Mouse (Mus musculus): ENCODE measurements at regions not wholly inside any gene's neighbourhood (a gene's known extent, or its start where the extent isn't known, plus 50 kb on each side); places are given as distances from the start of the nearest gene placed in this dataset.
"Not testable (repeated sequence)": the region's sequence is repeated elsewhere in the genome, so short reads cannot be mapped to it uniquely, and the experiment has no call there.

- not testable (repeated sequence) for H3K4me3 ChIP-seq (ENCODE audit: control insufficient read depth in 1 of 2, insufficient read depth in 1 of 2, low read depth in 2 of 2, low read length in 2 of 2); H3K9ac ChIP-seq (ENCODE audit: control insufficient read depth, low read depth, low read length, poor library complexity, severe bottlenecking); H3K27me3 ChIP-seq (ENCODE audit: control insufficient read depth in 1 of 2, insufficient read depth in 2 of 2, low read length in 2 of 2); H3K27ac ChIP-seq (ENCODE audit: control insufficient read depth, low read depth, low read length); H3K4me1 ChIP-seq (ENCODE audit: control insufficient read depth in 1 of 2, insufficient read depth in 2 of 2, low read length in 2 of 2); H3K9me3 ChIP-seq (replicated peaks; ENCODE audit: insufficient read depth, low read length); H3K36me3 ChIP-seq (ENCODE audit: control insufficient read depth in 1 of 2, insufficient read depth in 2 of 2, low read length in 2 of 2); DNase-seq (ENCODE audit: low read depth, low spot score); H3K79me2 ChIP-seq (ENCODE audit: control insufficient read depth, insufficient read depth, low read length, poor library complexity)
Observed at GRCm38 (mm10) chr12:106361646-106362045, 351.6 kb downstream of the Vrk1 start.

- H3K4me1 ChIP-seq (ENCODE audit: control insufficient read depth in 1 of 2, insufficient read depth in 2 of 2, low read length in 2 of 2): no peaks in the 10 kb centered on the region
- H3K9me3 ChIP-seq (replicated peaks; ENCODE audit: insufficient read depth, low read length): no peaks in the 10 kb centered on the region
- H3K36me3 ChIP-seq (ENCODE audit: control insufficient read depth in 1 of 2, insufficient read depth in 2 of 2, low read length in 2 of 2): no peaks in the 10 kb centered on the region
- TF ChIP-seq TCF12 (IDR thresholded peaks at IDR 0.05; ENCODE audit: low read depth, low read length) (no peak), NRF1 (IDR thresholded peaks at IDR 0.05; ENCODE audit: insufficient read depth, low read depth, low read length, poor library complexity, severe bottlenecking) (no peak), E2F4 (IDR thresholded peaks at IDR 0.05; ENCODE audit: borderline replicate concordance, low read depth, low read length) (no peak), POLR2AphosphoS5 (IDR thresholded peaks at IDR 0.05; ENCODE audit: borderline replicate concordance, low read depth, low read length) (no peak), NELFE (IDR thresholded peaks at IDR 0.05; ENCODE audit: low read depth, low read length) (no peak), ETS1 (IDR thresholded peaks at IDR 0.05; ENCODE audit: low read depth, low read length) (no peak), MXI1 (IDR thresholded peaks at IDR 0.05; ENCODE audit: low read depth, low read length) (no peak)
- H3K4me3 ChIP-seq (ENCODE audit: control insufficient read depth in 1 of 2, insufficient read depth in 1 of 2, low read depth in 2 of 2, low read length in 2 of 2): no peak overlapping the region
- H3K27ac ChIP-seq (ENCODE audit: control insufficient read depth, low read depth, low read length): no peak overlapping the region
- DNase-seq (ENCODE audit: low read depth, low spot score): no peak
- H3K27me3 ChIP-seq (ENCODE audit: control insufficient read depth in 1 of 2, insufficient read depth in 2 of 2, low read length in 2 of 2): no peaks in the 10 kb centered on the region
- no peak overlapping the region for H3K9ac ChIP-seq (ENCODE audit: control insufficient read depth, low read depth, low read length, poor library complexity, severe bottlenecking)
- no peaks in the 10 kb centered on the region for H3K79me2 ChIP-seq (ENCODE audit: control insufficient read depth, insufficient read depth, low read length, poor library complexity)
Observed at GRCm38 (mm10) chr12:106374840-106375375, 364.9 kb downstream of the Vrk1 start.

- H3K9me3 ChIP-seq (replicated peaks; ENCODE audit: insufficient read depth, low read length): no peaks in the 10 kb centered on the region
- TF ChIP-seq HCFC1 (IDR thresholded peaks at IDR 0.05; ENCODE audit: low read depth, low read length): no peak
- TF ChIP-seq MAX (IDR thresholded peaks at IDR 0.05; ENCODE audit: low read length): no peak
- TF ChIP-seq ZKSCAN1 (IDR thresholded peaks at IDR 0.05; ENCODE audit: low read depth, low read length): no peak
- no peak for TF ChIP-seq POLR2A (IDR thresholded peaks at IDR 0.05; ENCODE audit: control insufficient read depth in 1 of 2, insufficient read depth in 1 of 2, low read depth in 1 of 2, low read length in 2 of 2, poor library complexity in 1 of 2)
- no peak for TF ChIP-seq USF2 (IDR thresholded peaks at IDR 0.05; ENCODE audit: borderline replicate concordance in 1 of 2, insufficient read depth in 1 of 2, low read depth in 1 of 2, low read length in 2 of 2)
- no peak for TF ChIP-seq GABPA (IDR thresholded peaks at IDR 0.05; ENCODE audit: low read depth, low read length)
- TF ChIP-seq GATA1 (IDR thresholded peaks at IDR 0.05; ENCODE audit: low read depth, low read length): no peak
- no peak for TF ChIP-seq SIN3A (IDR thresholded peaks at IDR 0.05; ENCODE audit: low read length)
- no peak for TF ChIP-seq ZNF384 (IDR thresholded peaks at IDR 0.05; ENCODE audit: low read depth, low read length)
- TF ChIP-seq TAL1 (IDR thresholded peaks at IDR 0.05; ENCODE audit: low read length): no peak
- TF ChIP-seq POLR2AphosphoS5 (IDR thresholded peaks at IDR 0.05; ENCODE audit: borderline replicate concordance, low read depth, low read length): no peak
- TF ChIP-seq EP300 (IDR thresholded peaks at IDR 0.05; ENCODE audit: low read depth in 1 of 2, low read length in 2 of 2): no peak
- no peak for TF ChIP-seq JUND (IDR thresholded peaks at IDR 0.05; ENCODE audit: low read depth, low read length)
- TF ChIP-seq TBP (IDR thresholded peaks at IDR 0.05; ENCODE audit: low read depth, low read length): no peak
- no peak overlapping the region for H3K27ac ChIP-seq (ENCODE audit: control insufficient read depth, low read depth, low read length)
- no peaks in the 10 kb centered on the region for H3K79me2 ChIP-seq (ENCODE audit: control insufficient read depth, insufficient read depth, low read length, poor library complexity)
- H3K4me1 ChIP-seq (ENCODE audit: control insufficient read depth in 1 of 2, insufficient read depth in 2 of 2, low read length in 2 of 2): no peaks in the 10 kb centered on the region
- H3K27me3 ChIP-seq (ENCODE audit: control insufficient read depth in 1 of 2, insufficient read depth in 2 of 2, low read length in 2 of 2): no peaks in the 10 kb centered on the region
- no peak overlapping the region for H3K9ac ChIP-seq (ENCODE audit: control insufficient read depth, low read depth, low read length, poor library complexity, severe bottlenecking)
- no peak overlapping the region for H3K4me3 ChIP-seq (ENCODE audit: control insufficient read depth in 1 of 2, insufficient read depth in 1 of 2, low read depth in 2 of 2, low read length in 2 of 2)
- no peaks in the 10 kb centered on the region for H3K36me3 ChIP-seq (ENCODE audit: control insufficient read depth in 1 of 2, insufficient read depth in 2 of 2, low read length in 2 of 2)
- no peak for DNase-seq (ENCODE audit: low read depth, low spot score)
Observed at GRCm38 (mm10) chr12:106375886-106376285, 365.9 kb downstream of the Vrk1 start.
